Mouse (Mus musculus) B cell, adult 67 days (primary cell): Measurements from ENCODE around the gene Olfr132. TPM values are rescaled to one million over a fixed set of nuclear protein-coding genes. Genes with fewer than 3 reads are reported as not detected.

ENCODE experiments used
- total RNA-seq, 2 experiments: library from RNA; stranded (reverse); gene quantifications; 4 replicates each; pipeline ENCODE4 v1.2.4; 2023

The Olfr132 gene
- not detected for total RNA-seq

DNA sequence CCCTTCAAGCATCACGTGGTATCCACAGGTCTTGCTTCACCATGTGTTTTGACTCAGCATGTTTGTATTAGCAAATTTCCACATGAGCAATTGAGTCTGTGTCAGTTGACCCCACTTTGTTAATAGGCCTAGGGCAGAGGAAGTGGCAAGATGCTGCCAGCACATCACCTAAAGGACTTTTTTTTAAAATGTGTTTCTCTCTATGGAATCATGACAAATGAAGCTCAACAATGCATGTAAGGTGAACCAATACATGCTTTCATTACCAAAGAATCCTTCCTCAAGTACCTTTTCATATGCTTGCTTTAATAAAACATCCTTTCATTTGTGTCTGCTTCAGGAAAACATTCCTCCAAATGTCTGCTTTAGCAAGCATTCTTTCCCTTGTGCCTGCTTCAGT is at the start of gene Olfr132:
TSS of gene Olfr132 (minus strand) at position 101 of the 400 bp plus-strand sequence.

DNA sequence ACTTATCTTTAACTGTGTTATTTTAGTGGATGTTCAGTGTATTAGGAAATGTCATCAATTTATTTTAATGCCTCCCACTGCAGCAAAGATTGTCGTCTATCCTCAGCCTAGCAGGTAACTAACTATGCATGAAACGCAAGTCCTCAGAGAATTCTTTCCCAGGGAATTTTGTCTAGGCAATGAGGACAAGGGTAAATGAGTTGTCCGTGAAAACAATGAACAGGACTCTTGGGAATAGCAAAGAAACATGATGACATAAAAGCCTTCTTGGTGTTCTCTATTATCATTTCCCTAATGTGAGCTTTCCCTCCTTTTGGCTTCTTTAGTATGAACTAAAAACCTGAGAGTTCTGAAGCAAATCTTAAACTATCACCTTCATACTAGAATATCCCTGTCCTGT is 36.8 kb upstream of the Olfr132 start, which contains the start of gene Olfr134:
TSS of gene Olfr134 (plus strand) at position 301 of the 400 bp plus-strand sequence.

DNA sequence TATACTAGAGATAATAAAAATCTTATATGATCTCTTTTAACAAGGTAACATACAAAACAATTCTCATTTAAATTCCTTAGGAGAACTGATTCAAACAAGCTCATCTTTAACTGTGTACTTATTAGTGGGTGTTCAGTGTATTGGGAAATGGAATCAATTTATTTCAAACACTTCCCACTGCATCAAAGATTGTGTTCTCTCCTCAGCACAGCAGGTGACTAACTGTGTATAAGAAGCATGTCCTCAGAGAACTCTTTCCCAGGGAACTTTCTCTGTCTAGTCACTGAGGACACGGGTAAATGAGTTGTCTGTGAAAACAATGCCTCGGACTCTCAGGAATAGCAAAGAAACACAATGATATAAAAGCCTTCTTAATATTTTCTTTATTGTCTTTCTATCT is 10.7 kb upstream of the Olfr132 start, which contains the start of gene Olfr133:
TSS of gene Olfr133 (plus strand) at position 301 of the 400 bp plus-strand sequence.

DNA sequence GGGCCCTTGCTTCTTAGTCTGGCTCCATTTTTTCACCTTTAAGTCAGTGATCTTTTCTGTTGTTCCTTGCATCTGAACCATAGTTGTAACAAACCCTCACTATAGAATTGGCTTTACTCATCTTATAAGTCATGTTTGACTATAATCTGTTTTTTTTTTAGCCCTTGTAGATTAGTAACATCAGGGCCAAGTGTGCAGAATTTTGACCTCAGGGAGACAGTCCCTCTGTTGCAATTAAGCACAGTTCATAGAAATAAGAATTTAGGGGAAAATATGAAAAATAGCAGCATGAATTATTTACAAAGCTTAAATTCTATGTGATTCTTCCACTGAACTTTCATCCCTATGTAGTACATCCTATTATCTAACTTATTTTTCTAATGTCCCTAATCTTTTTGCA is 45.7 kb downstream of the Olfr132 start, which contains the start of gene Olfr131:
TSS of gene Olfr131 (minus strand) at position 101 of the 400 bp plus-strand sequence.

Other genes with a start within 250 kb of the Olfr132 start
- gene Olfr127, start 234.1 kb downstream of the Olfr132 start, total RNA-seq: not detected
- not detected for gene Olfr128, start 214.0 kb downstream of the Olfr132 start, total RNA-seq
- not detected for gene Olfr761, start 181.4 kb downstream of the Olfr132 start, total RNA-seq
- not detected for gene Olfr129, start 74.4 kb downstream of the Olfr132 start, total RNA-seq
- not detected for gene Olfr130, start 70.6 kb downstream of the Olfr132 start, total RNA-seq
- gene Olfr131, start 45.8 kb downstream of the Olfr132 start, total RNA-seq: not detected
- not detected for gene Olfr133, start 10.8 kb upstream of the Olfr132 start, total RNA-seq
- not detected for gene Olfr134, start 36.9 kb upstream of the Olfr132 start, total RNA-seq
- gene Olfr135, start 69.8 kb upstream of the Olfr132 start, total RNA-seq: not detected
- not detected for gene Olfr138, start 126.5 kb upstream of the Olfr132 start, total RNA-seq
- not detected for gene Olfr137, start 173.0 kb upstream of the Olfr132 start, total RNA-seq
- gene Olfr136, start 195.3 kb upstream of the Olfr132 start, total RNA-seq: not detected